Mouse (Mus musculus): ENCODE data around the gene Ldb3.

Gene Ldb3

DNA sequence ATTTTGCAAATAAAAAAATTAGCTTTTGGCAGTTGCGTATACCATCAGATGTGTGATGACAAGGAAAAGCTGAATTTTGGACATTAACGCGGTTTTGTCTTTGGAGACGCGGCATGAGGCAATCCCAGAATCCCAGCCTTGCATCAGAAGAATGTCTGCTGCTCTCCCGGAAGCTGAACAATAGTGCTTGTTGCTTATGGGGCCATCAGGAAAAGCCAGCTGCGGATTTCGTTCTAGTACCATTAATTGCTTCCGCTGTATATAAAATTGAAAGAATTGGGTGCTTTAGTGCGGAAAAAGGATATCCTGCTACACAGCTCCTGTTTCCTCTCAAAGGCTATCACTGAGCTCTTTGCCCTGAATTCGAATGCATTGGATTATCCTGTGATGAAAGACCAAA is 76.6 kb downstream of the Ldb3 start:
- no peak for DNase-seq (ENCODE audit: low spot score in 2 of 2)

DNA sequence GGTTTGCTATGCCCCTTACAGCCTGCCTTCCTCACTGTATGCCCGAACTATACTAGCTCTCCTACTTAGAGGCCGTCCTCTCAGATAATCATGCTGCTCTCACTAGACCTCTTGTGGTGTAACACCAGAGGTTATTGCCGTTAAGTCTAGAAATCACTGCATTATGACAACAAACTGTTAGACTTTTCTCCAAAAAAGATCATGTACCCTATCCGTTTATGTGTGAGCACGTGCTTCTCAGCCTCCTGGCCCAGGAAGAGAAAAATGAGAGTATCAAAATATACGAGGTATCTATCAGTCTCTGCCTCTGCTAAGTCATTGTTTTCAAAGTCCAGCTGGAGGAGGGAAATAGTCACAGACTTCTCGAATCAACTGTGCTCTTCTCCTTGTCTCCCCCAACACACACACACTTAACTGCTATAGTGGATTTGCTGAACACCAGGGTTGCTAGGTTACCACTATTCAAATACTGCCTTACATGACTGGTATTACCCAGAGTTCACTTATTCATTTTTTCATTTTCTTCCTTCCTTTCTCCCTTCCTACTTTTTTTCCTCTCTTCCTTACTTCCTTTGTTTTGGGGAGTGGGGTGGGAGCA is 79.5 kb downstream of the Ldb3 start:
- no peak for DNase-seq (ENCODE audit: low spot score in 2 of 2)

DNA sequence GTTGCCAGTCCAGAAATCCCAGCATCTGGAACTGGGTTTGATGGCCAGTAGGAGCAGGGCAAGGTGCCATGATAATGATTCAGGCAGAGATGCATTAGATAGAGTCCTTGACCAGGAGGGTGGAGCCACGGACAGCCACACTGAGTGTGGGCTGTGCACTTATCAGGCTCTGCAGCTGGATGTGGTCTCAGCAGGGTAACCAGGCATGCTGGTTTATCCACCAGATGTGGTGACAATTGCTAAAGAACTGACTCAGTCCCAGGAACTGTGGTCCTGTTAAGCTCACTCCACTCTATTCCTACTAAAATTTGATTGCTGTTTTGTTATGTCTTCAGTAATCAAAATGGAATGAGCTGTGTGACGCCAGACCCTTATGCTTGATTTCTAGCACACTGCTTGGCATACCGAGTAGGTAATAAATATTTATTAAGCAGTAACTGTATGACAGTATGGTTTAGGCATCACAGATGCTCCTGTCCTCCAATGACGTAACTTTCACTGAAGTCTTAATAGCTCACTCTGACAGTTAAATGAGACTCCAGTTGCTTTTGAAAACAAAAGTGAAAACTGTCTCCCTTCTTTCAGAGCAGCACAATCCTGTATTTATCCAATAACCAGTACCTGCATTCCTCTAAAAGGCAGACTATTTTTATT is 80.2 kb downstream of the Ldb3 start:
- DNase-seq (ENCODE audit: low spot score in 2 of 2): no peak

- DNase-seq (ENCODE audit: low spot score in 2 of 2): no peak
Measured at GRCm38 (mm10) chr14:34505309-34505708, 83.2 kb downstream of the Ldb3 start.

DNA sequence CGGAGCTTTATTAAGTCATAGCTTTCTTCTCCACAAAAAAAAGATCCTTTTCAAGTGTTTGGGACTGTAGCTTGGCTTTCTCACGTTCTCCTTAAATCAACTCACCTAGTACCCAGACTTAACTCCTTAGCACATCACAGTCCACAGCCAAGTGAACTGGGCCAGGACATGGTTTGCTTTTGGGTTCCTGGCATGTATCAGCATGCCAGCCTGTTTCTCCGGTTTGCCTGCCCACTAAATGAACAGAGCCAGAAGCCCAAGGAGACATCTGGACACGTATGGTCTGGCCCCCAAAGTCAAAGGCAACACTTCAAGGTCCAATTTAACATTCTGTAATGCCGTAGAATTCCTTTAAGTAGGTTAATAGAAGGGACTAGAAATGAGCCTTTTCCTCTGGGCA is 84.1 kb downstream of the Ldb3 start:
- no peak for DNase-seq (ENCODE audit: low spot score in 2 of 2)

DNA sequence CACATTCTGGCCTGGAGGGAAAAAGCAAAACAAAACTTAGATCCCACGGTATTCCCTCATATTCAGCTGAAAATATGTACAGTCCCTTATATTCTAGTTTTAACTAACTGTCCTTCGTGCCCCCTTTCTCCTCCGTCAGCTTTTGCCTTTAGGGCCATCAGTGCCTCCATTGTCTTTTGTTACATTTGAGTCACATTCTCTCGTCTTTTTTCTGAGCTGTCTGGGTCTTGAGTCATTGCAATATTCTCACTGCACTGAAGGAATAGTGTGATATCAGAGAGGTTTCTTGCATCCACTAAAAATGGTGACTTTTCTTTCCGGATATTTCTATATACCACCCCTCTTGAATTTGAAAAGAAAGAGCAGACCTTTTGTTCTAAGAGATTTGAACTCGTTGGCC is 84.7 kb downstream of the Ldb3 start:
- no peak for DNase-seq (ENCODE audit: low spot score in 2 of 2)

- no peak for DNase-seq (ENCODE audit: low spot score in 2 of 2)
Measured at GRCm38 (mm10) chr14:34503325-34503647, 85.2 kb downstream of the Ldb3 start, which contains the start of gene Bmpr1a. Gene Bmpr1a (minus strand): TSS chr14:34503341.

DNA sequence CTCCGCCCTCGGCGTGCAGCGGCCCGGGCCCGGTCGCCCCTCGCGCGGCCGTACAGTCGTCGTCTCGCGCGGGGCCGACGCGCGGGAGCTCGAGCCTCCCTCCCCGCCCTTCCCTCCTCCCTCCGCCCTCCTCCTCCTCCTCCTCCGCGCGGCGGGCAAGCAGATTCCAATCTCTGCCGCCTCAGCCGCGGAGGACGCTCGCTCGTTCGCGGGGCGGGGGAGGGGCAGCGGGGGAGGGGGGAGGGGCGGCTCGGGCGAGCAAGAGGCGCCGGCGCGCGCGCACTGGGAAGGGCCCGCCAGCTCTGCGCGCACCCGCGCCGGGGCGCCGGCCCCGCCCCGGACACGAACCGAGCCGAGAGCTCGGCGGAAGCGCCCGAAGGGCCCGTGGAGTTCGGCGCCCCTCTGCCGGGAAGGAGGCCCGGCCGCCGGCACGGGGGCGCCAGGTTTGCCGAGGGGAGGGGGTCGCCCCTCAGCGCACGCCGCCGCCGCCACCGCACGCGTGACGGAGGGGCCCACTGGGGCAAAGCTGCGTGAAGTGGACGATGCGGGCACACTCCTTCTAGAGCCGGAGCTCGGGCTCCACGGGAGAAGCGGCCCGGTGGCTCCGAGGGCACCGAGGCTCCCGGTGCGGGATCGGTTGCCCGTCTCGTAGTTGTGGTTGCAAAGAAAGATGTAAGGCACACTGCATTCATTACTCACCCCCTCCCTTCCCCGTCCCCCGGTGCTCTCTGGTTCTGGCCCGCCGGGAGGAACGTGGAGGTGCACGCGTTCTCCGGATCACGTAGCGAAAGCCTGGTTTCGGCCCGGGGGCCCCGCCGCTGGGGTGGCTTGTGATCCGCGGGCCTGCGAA is 85.8 kb downstream of the Ldb3 start:
- peak; percentile 85 to 87 for DNase-seq (ENCODE audit: low spot score in 2 of 2)

GRCm38 (mm10) chr14:34501804-34502474 is 86.5 kb downstream of the Ldb3 start:
- DNase-seq (ENCODE audit: low spot score in 2 of 2): peak; percentile 44 to 57

DNA sequence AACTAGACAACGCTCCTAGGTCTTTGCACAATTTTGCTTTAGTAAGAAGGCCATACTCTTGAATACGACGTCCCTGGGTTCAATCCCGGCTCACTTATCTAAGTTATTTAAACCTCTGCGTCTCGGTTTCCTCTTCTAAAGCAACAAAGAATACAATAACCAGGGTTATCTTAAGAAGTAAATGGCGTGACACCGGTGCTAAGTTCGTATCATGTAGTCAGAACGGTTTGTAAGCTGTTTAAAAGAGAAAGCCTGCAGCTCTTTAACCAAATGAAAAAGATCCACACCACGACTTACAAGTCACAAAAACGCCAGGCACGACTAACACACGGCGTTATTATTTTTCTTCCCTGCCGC is 87.1 kb downstream of the Ldb3 start:
- no peak for DNase-seq (ENCODE audit: low spot score in 2 of 2)

GRCm38 (mm10) chr14:34500309-34500708 is 88.2 kb downstream of the Ldb3 start:
- no peak for DNase-seq (ENCODE audit: low spot score in 2 of 2)

DNA sequence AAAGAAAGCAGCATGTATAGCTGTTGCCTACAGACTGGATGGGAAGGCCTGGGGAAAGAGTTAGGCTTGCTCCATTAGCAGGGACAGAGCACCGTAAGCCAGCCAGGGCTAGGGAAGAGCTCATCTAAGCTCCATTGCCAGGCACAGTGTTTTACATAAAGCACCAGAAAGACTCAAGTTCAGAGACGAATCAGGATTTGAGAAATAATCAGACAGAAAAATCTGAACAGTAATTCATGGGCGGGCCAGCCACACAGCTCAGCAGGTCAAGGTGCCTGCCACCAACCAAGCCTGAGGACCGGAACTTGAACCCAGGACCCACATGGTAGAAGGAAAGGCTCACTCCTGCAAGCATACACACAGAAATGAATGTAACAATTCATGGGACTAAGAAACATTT is 88.8 kb downstream of the Ldb3 start:
- no peak for DNase-seq (ENCODE audit: low spot score in 2 of 2)

DNA sequence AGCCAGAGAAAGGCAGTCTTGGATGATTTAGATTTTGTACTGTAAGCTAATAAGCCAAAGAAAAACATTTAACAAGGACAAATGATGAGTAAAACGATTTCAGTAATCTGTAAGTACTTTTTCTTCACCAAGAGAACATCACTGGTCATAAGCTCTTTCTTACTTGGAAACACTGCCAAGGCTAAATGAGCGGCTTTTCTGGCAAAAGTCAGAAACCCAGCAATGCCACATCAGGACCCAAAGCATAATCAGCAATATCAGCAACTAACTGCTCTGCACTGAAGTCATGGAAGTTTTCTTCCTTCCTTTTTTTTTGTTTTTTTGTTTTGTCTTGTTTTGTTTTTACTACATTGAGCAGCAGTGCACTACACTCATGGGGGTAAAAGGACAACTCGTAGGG is 91.1 kb downstream of the Ldb3 start:
- no peak for DNase-seq (ENCODE audit: low spot score in 2 of 2)

GRCm38 (mm10) chr14:34493682-34494081 is 94.8 kb downstream of the Ldb3 start:
- DNase-seq (ENCODE audit: low spot score in 2 of 2): no peak

- DNase-seq (ENCODE audit: low spot score in 2 of 2): no peak
Measured at GRCm38 (mm10) chr14:34492688-34493087, 95.8 kb downstream of the Ldb3 start.

GRCm38 (mm10) chr14:34490965-34491364 is 97.5 kb downstream of the Ldb3 start:
- no peak for DNase-seq (ENCODE audit: low spot score in 2 of 2)

DNA sequence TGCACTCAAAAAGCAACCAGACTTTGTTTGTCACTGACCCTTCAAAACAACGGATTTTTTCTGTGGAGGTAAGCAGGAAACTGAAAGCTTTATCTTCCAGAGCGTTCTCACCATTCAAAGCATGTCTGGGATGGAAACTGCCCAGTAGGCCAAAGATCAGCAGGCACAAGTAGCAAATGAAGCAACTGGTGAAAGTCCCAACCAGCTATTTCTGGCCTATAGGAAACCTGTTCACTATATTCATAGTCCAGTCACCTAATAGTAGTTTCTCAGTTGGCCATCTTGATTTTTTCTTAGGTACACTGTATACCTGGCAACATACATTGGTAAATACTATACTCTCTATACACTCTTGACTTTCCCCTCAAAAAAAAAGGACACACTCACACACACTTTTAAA is 98.6 kb downstream of the Ldb3 start:
- DNase-seq (ENCODE audit: low spot score in 2 of 2): no peak

DNA sequence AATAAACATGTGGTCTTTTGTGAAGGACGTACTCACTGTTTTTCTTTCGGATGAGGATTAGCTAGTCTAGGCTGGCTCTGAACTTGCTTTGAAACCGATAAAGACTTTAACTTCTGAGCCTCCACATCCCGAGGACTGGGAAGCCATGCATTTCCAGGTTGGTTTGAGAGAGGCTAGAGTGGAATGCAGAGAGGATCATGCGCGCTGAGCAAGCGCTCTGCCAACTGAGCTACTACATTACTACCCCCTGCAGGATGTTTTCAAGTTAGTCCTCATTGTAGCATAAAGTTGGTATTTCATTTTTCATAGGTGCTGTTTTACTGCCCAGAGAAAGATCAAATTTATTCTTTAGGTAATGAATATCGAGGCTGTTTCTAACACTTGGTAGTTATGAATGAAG is 102.3 kb downstream of the Ldb3 start:
- no peak for DNase-seq (ENCODE audit: low spot score in 2 of 2)

GRCm38 (mm10) chr14:34483469-34484341 is 104.8 kb downstream of the Ldb3 start:
- DNase-seq (ENCODE audit: low spot score in 2 of 2): no peak

Data from right cerebral cortex, adult 2 months (tissue).